Mouse (Mus musculus) neural tube, embryonic 11.5 days (tissue): ENCODE results near the gene Rtn4rl1. TPM values are rescaled to one million over a fixed set of nuclear protein-coding genes. Genes with fewer than 3 reads are reported as not detected.

Source experiments
- ATAC-seq: fragments of 200-750 bp; cut with Nextera tagmentation; 2 replicates; pipeline ENCODE4 v1.8.0; 2017; ENCODE audit warnings: moderate number of reproducible peaks, mild to moderate bottlenecking, moderate TSS enrichment, moderate library complexity; ENCODE audit not compliant: insufficient read depth, low FRiP score, low TSS enrichment
- DNase-seq: peaks from one replicate; pipeline ENCODE4 v3.0.0-alpha.2; 2015; ENCODE audit warnings: low spot score
- H3K27ac ChIP-seq: fragments of 300-500 bp; sonication (generic); 2 replicates; pipeline ENCODE4 v1.5.1; 2014; ENCODE audit warnings: low read depth, mild to moderate bottlenecking, low read length
- H3K27me3 ChIP-seq: fragments of 300-500 bp; sonication (generic); 2 replicates; pipeline ENCODE4 v1.6.1; 2014; ENCODE audit warnings: mild to moderate bottlenecking, low read length, mixed read lengths; ENCODE audit not compliant: control insufficient read depth, insufficient read depth
- H3K36me3 ChIP-seq: fragments of 300-500 bp; sonication (generic); 2 replicates; pipeline ENCODE4 v1.6.1; 2014; ENCODE audit warnings: mild to moderate bottlenecking, low read length, moderate library complexity, mixed read lengths; ENCODE audit not compliant: control insufficient read depth, insufficient read depth
- H3K4me1 ChIP-seq: fragments of 300-500 bp; sonication (generic); 2 replicates; pipeline ENCODE4 v1.6.1; 2014; ENCODE audit warnings: low read length, mixed read lengths; ENCODE audit not compliant: control insufficient read depth, insufficient read depth
- H3K4me2 ChIP-seq: fragments of 300-500 bp; sonication (generic); 2 replicates; pipeline ENCODE4 v1.6.1; 2014; ENCODE audit warnings: low read depth, mild to moderate bottlenecking, moderate library complexity
- H3K4me3 ChIP-seq: fragments of 300-500 bp; sonication (generic); 2 replicates; pipeline ENCODE4 v1.5.1; 2014; ENCODE audit warnings: low read depth, low read length
- H3K9ac ChIP-seq: fragments of 300-500 bp; sonication (generic); 2 replicates; pipeline ENCODE4 v1.6.1; 2014; ENCODE audit warnings: mild to moderate bottlenecking, low read length
- H3K9me3 ChIP-seq: fragments of 300-500 bp; sonication (generic); 2 replicates; pipeline ENCODE4 v1.6.1; 2016; ENCODE audit warnings: low read length; ENCODE audit not compliant: control insufficient read depth
- WGBS: fragments of 180-500 bp; shearing (Covaris S2); extraction: QIAGEN DNeasy Blood & Tissue Kit; methylation state at CpG from one replicate; pipeline ENCODE4 v1.1.7; 2014; 5-methylcytosine and 5-hydroxymethylcytosine counted together
- polyA plus RNA-seq: library from polyadenylated mRNA; unstranded; fragments of >200 nt; fragmentation: Nextera tagmentation; extraction: Ambion mirVana; gene quantifications from 2 replicates; pipeline ENCODE4 v1.2.1, GENCODE M21; 2014

The Rtn4rl1 gene
- polyA plus RNA-seq, 1 experiment from 2014 or later, result 6.0 TPM

DNA sequence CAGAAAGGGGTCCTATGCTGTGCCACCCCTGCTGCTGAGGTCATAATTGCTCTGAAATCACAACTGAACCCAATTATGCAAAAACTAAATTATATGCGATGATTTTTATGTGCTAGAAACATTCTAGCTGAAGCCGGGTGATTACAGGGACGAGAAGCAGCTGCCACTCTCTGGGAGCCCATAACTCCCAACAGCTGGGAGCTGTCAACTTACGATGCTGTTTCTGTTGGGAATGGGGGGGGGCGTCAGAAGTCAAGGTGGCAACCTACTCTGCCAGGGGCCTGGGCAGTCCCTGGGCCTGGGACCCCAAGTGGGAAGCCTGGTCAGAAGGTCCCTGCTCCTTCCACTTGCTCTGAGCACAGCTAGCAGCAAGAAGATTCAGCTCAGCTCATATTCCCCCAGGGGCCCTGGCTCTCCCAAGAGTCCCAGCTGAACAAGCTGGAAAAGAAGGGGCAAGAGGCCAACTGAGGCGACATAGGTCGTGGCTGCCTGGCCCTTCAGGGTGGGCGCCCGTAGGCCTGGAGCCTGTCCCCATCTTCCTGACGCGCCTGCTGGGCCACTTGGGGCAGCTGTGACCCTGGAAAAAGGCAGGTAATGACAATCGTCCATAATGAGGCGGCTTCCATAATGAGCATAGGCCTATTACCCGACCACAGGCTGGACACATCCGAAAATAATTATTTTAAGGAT lies 69.8 kb downstream of the Rtn4rl1 start:
- H3K27me3 ChIP-seq, result no peaks in the 10 kb centered on the region
- ATAC-seq (no peak), DNase-seq (no peak)
- 66% methylated on average over 15 of the region's 15 CpGs for WGBS
- H3K36me3 ChIP-seq, result no peaks in the 10 kb centered on the region
- H3K4me1 ChIP-seq, result peaks cover 8% of the 10 kb centered on the region; the same call in 1 of the 2 replicates
- H3K4me2 ChIP-seq, result no peak overlapping the region
- no peak overlapping the region for H3K27ac ChIP-seq
- no peaks in the 10 kb centered on the region for H3K9me3 ChIP-seq
- no peak overlapping the region for H3K4me3 ChIP-seq
- H3K9ac ChIP-seq, result no peak overlapping the region

DNA sequence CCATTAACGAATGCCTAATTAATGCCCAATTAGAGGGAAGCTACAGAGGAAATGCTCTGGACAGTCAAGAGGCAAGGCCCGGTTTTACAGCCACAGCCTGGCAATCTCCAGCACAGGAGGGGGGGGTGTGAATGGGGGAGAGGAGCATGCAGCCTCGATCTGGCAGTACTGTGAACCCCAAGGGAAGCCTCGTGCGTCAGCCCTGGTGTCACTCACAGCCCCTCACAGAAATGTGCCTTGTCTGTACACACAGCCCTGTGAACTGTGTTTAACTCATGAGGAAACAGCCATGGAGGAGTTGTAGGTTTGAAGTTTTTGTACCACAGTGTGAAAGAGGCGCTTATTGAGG lies 70.4 kb downstream of the Rtn4rl1 start:
- no peaks in the 10 kb centered on the region for H3K9me3 ChIP-seq
- H3K36me3 ChIP-seq, result no peaks in the 10 kb centered on the region
- ATAC-seq (no peak), DNase-seq (no peak)
- no peak overlapping the region for H3K27ac ChIP-seq
- no peaks in the 10 kb centered on the region for H3K27me3 ChIP-seq
- 52% methylated on average over 6 of the region's 6 CpGs for WGBS
- no peak overlapping the region for H3K4me3 ChIP-seq
- H3K9ac ChIP-seq, result no peak overlapping the region
- no peak overlapping the region for H3K4me2 ChIP-seq
- H3K4me1 ChIP-seq, result peaks cover 8% of the 10 kb centered on the region; the same call in 1 of the 2 replicates

DNA sequence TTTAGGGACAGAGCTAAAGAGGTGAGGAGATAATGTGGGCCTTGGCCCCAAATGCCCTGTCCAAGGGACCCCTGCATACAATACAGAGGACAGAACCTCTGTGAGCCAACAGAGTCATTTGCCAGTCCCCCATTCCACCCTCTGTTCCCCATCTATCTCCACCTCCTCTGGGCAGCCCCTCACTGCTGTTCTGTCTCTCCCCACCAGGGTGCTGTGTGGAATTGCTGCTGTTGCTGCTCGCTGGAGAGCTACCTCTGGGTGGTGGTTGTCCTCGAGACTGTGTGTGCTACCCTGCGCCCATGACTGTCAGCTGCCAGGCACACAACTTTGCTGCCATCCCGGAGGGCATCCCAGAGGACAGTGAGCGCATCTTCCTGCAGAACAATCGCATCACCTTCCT lies 71.0 kb downstream of the Rtn4rl1 start:
- H3K4me1 ChIP-seq, result peaks cover 8% of the 10 kb centered on the region; the same call in 1 of the 2 replicates
- 95% methylated on average over 6 of the region's 6 CpGs for WGBS
- no peak overlapping the region for H3K9ac ChIP-seq
- H3K27ac ChIP-seq, result no peak overlapping the region
- no peaks in the 10 kb centered on the region for H3K27me3 ChIP-seq
- ATAC-seq, result no peak
- no peak for DNase-seq
- no peak overlapping the region for H3K4me2 ChIP-seq
- no peaks in the 10 kb centered on the region for H3K9me3 ChIP-seq
- H3K36me3 ChIP-seq, result no peaks in the 10 kb centered on the region
- H3K4me3 ChIP-seq, result no peak overlapping the region

DNA sequence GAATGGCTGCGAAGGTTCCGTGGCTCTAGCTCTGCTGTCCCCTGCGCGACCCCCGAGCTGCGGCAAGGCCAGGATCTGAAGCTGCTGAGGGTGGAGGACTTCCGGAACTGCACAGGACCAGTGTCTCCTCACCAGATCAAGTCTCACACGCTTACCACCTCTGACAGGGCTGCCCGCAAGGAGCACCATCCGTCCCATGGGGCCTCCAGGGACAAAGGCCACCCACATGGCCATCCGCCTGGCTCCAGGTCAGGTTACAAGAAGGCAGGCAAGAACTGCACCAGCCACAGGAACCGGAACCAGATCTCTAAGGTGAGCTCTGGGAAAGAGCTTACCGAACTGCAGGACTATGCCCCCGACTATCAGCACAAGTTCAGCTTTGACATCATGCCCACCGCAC lies 72.0 kb downstream of the Rtn4rl1 start:
- 66% methylated on average over 15 of the region's 15 CpGs for WGBS
- Histone ChIP-seq H3K27ac (no peak overlapping the region), H3K9ac (no peak overlapping the region), H3K27me3 (no peaks in the 10 kb centered on the region), H3K9me3 (no peaks in the 10 kb centered on the region), H3K4me3 (no peak overlapping the region), H3K4me1 (peaks cover 8% of the 10 kb centered on the region; the same call in 1 of the 2 replicates), H3K36me3 (no peaks in the 10 kb centered on the region), H3K4me2 (no peak overlapping the region)
- DNase-seq (no peak), ATAC-seq (no peak)

DNA sequence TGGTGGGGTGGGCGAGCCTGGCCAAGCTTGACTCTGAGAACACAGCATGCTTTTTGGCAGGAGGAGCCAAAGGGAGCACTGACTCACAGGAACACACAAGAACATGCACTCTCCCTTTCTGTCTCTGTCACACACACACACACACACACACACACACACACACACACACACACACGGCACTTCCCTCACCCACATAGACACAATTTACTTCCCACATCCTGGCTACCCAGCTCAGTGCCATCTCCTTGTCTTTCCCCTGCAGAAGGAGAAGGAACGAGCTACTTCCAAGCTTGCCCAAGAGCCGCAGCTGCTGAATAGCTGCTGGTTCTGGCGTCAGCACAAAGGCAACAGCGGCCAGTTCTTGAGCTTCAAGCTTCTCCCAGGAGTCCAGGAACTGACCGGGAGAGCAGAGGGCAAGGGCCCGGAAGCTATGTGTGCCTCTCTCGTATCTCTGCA lies 74.3 kb downstream of the Rtn4rl1 start:
- Histone ChIP-seq H3K4me2 (no peak overlapping the region), H3K36me3 (no peaks in the 10 kb centered on the region)
- DNase-seq, result no peak

DNA sequence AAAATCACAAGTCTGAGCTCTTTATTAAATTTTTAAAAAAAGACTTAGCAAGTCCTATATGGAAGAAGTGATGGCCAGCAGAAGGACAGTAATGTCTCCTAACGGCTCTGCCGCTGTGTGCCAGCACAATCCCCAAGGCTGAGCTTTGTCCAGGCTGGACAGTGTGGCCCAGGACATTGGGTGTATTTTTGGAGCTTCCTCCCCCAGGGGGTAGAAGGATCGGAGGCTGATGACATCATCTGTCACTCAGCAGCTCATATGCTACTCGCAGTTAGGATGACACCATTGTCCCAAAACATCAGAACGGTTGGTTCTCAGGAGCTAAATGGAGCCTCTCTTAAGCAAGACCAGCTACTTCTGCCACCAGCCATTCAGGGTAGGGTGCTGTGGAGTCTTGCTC lies 74.9 kb downstream of the Rtn4rl1 start:
- ATAC-seq (no peak), DNase-seq (no peak)
- no peaks in the 10 kb centered on the region for H3K36me3 ChIP-seq
- H3K9ac ChIP-seq, result no peak overlapping the region
- no peaks in the 10 kb centered on the region for H3K27me3 ChIP-seq
- WGBS, result 80% methylated on average over 5 of the region's 5 CpGs
- no peak overlapping the region for H3K4me2 ChIP-seq
- H3K4me1 ChIP-seq, result peaks cover 2% of the 10 kb centered on the region; the same call in 1 of the 2 replicates
- no peaks in the 10 kb centered on the region for H3K9me3 ChIP-seq
- H3K4me3 ChIP-seq, result no peak overlapping the region
- no peak overlapping the region for H3K27ac ChIP-seq

More for the DNA sequence above, 74.3 kb downstream of the Rtn4rl1 start:
- Histone ChIP-seq H3K4me1 (peaks cover 3% of the 10 kb centered on the region; the same call in 1 of the 2 replicates), H3K27me3 (no peaks in the 10 kb centered on the region), H3K4me3 (no peak overlapping the region), H3K9me3 (no peaks in the 10 kb centered on the region), H3K9ac (no peak overlapping the region), H3K27ac (no peak overlapping the region)
- WGBS, result 65% methylated on average over 9 of the region's 9 CpGs
- ATAC-seq, result no peak

DNA sequence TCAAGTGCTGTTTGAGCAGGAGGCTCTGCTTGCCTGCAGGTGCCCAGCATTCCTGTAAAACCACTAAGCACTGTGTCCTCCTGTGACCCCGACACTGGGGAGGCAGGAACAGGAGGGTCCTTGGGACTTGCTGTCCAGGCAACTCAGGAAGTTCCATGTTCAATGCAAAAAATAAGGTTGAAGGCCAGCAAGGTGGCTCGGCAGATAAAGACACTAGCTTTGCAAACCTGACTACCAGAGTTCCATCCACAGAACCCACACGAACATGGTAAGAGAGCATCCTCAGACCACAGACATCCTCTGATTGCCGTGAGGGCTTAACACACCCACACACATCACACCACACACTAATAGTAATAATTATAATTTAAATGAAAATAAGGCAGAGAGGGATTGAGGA lies 75.6 kb downstream of the Rtn4rl1 start:
- Histone ChIP-seq H3K4me3 (no peak overlapping the region), H3K9ac (no peak overlapping the region), H3K4me1 (no peaks in the 10 kb centered on the region), H3K36me3 (no peaks in the 10 kb centered on the region), H3K27me3 (no peaks in the 10 kb centered on the region), H3K27ac (no peak overlapping the region), H3K9me3 (no peaks in the 10 kb centered on the region), H3K4me2 (no peak overlapping the region)
- 82% methylated on average over 4 of the region's 4 CpGs for WGBS
- ATAC-seq, result no peak
- DNase-seq, result no peak

DNA sequence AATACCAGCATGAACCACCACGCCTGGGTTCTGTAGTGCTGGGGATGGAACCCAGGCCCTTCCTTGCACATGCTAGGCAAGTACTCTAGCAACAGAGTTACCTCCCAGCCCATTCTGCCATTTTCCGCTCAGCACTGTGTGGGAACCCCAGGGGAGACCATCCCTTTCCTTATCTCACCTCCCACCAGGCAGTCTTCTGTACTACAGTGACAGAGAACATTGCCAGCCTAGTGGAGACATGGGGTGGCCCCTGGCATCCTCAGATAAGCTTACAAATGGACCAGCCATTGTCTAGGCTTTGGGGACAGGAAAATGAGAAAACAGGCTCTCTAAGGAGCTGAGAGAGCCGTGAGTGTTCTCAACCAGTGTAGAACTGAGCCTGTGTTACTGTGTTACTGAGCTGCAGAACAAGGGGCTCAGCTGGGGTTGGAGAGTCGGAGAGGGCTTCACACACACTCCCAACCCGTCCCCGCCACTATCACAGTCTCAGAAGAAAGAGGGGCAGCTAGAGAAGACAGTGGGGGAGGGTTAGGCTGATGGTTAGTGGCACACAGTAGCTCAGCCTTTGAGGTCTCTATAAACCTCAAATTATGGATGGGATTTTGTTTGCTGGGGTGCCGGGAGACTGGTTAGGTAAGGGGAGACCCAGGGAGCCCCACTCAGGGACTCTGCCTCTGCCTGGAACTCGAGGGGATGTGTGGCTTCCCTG lies 76.8 kb downstream of the Rtn4rl1 start:
- H3K4me1 ChIP-seq, result no peaks in the 10 kb centered on the region; the same call in none of the 2 replicates
- no peak overlapping the region for H3K4me3 ChIP-seq

DNA sequence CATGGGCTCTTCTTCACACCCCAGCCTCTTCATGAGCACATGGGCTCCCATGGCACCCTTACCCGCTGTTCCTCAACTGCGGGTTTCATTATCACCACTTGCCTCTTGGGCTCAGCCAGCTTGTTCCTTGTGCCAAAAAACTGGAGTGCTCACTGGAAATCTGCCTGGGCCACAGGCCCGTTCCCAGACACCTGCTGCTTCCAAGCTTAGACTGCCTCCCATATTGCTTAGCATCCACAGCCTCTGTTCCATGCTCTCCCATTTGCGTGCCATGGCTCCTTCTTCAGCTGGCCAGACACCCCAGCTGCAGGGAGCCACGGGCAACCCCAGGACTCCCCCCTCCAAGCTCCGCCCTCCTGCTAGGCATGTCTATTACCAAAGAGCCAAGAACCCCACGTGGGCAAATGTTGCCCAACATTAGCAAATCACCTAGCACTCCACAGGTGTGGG lies 77.4 kb downstream of the Rtn4rl1 start:
- WGBS, result 74% methylated on average over 7 of the region's 7 CpGs
- H3K4me1 ChIP-seq, result no peaks in the 10 kb centered on the region; the same call in none of the 2 replicates
- H3K9me3 ChIP-seq, result no peaks in the 10 kb centered on the region
- H3K36me3 ChIP-seq, result no peaks in the 10 kb centered on the region
- H3K9ac ChIP-seq, result no peak overlapping the region
- no peak overlapping the region for H3K4me2 ChIP-seq
- ATAC-seq (no peak), DNase-seq (no peak)
- no peaks in the 10 kb centered on the region for H3K27me3 ChIP-seq
- H3K27ac ChIP-seq, result no peak overlapping the region
- no peak overlapping the region for H3K4me3 ChIP-seq

More for the DNA sequence above, 76.8 kb downstream of the Rtn4rl1 start:
- Histone ChIP-seq H3K27me3 (no peaks in the 10 kb centered on the region), H3K36me3 (no peaks in the 10 kb centered on the region), H3K9ac (no peak overlapping the region), H3K4me2 (no peak overlapping the region), H3K27ac (no peak overlapping the region), H3K9me3 (no peaks in the 10 kb centered on the region)
- DNase-seq, result no peak
- 62% methylated on average over 8 of the region's 8 CpGs for WGBS
- no peak for ATAC-seq
